8 mouse cellular contexts compared by ENCODE assay signal in the genomic region with DNA sequence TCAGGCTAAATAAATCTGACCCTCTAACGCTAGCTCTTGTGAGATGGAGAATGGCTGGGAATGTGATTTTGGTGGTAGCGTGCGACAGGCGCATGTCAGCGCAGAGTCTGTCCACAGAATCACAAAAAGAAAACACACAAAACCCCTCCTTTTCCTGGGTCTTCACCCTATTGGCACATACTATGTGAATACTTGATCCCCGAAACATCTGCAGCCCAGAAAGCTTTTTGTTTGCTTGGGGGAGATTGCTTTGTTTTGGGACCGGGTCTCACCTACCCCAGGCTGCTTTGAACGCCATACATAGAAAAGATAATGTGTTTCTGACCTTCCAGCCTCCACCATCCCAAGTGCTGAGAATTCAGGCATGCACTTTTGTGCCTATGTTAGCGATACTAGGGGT. TPM values are rescaled to one million over a fixed set of nuclear protein-coding genes. Genes with fewer than 3 reads are reported as not detected.
DNase-seq lines count a peak whose midpoint lies in the region; ATAC-seq and TF ChIP-seq lines count a peak whose summit lies in the region.

No protein-coding gene starts in this region.

- H3K4me3 ChIP-seq in heart, embryonic 12.5 days: peak overlapping the region; percentile 95
- H3K4me3 ChIP-seq in G1E (ENCODE audit: low read depth, low read length): peak overlapping the region; percentile 81
- peak overlapping the region; percentile 75 for H3K4me3 ChIP-seq in hindbrain, embryonic 10.5 days
- peak overlapping the region; percentile 88 for H3K4me3 ChIP-seq in midbrain, embryonic 10.5 days

- H3K36me3 ChIP-seq in heart, embryonic 12.5 days: peaks cover 11% of the 10 kb centered on the region
- H3K36me3 ChIP-seq in G1E (replicated peaks): peaks cover 41% of the 10 kb centered on the region
- peaks cover 35% of the 10 kb centered on the region for H3K36me3 ChIP-seq in hindbrain, embryonic 10.5 days
- peaks cover 34% of the 10 kb centered on the region for H3K36me3 ChIP-seq in midbrain, embryonic 10.5 days

- no peak for DNase-seq in heart, postnatal 4 days
- no peak for DNase-seq in G1E (ENCODE audit: low spot score)
- no peak for DNase-seq in hindbrain, embryonic 10.5 days (ENCODE audit: low spot score)
- no peak for DNase-seq in midbrain, embryonic 10.5 days (ENCODE audit: low spot score)
- no peak for DNase-seq in urinary bladder, postnatal 36 days (ENCODE audit: low spot score in 2 of 2)
- no peak for DNase-seq in layer of hippocampus, adult 11-12 months (ENCODE audit: low spot score)

- peak overlapping the region; percentile 80 for H3K27ac ChIP-seq in heart, embryonic 12.5 days (ENCODE audit: poor library complexity, severe bottlenecking)
- H3K27ac ChIP-seq in hindbrain, embryonic 10.5 days: peak overlapping the region; percentile 99
- H3K27ac ChIP-seq in midbrain, embryonic 10.5 days (replicated peaks): peak overlapping the region; percentile 97

- ATAC-seq in heart, embryonic 12.5 days (ENCODE audit: insufficient number of reproducible peaks, low FRiP score): no peak
- ATAC-seq in G1E (ENCODE audit: extremely low read depth, insufficient number of reproducible peaks, low FRiP score, poor library complexity, severe bottlenecking): no peak
- ATAC-seq in megakaryocyte progenitor cell, adult 5-6 weeks (replicated peaks; ENCODE audit: poor library complexity): no peak

- H3K27me3 ChIP-seq in heart, embryonic 12.5 days (replicated peaks): no peaks in the 10 kb centered on the region
- no peaks in the 10 kb centered on the region for H3K27me3 ChIP-seq in G1E (ENCODE audit: insufficient read depth, low read length)
- H3K27me3 ChIP-seq in hindbrain, embryonic 10.5 days (ENCODE audit: insufficient read depth, poor library complexity, severe bottlenecking): no peaks in the 10 kb centered on the region
- H3K27me3 ChIP-seq in midbrain, embryonic 10.5 days (ENCODE audit: low read depth, poor library complexity, severe bottlenecking): no peaks in the 10 kb centered on the region

- H3K4me1 ChIP-seq in heart, embryonic 12.5 days (replicated peaks): peaks cover 31% of the 10 kb centered on the region
- peaks cover 22% of the 10 kb centered on the region for H3K4me1 ChIP-seq in G1E (ENCODE audit: insufficient read depth, low read depth, low read length)
- H3K4me1 ChIP-seq in hindbrain, embryonic 10.5 days (replicated peaks): peaks cover 45% of the 10 kb centered on the region
- H3K4me1 ChIP-seq in midbrain, embryonic 10.5 days: peaks cover 47% of the 10 kb centered on the region

- no peaks in the 10 kb centered on the region for H3K9me3 ChIP-seq in heart, embryonic 12.5 days (replicated peaks)
- peaks cover 2% of the 10 kb centered on the region; the same call in 1 of the 2 replicates for H3K9me3 ChIP-seq in G1E (replicated peaks)
- H3K9me3 ChIP-seq in hindbrain, embryonic 10.5 days: no peaks in the 10 kb centered on the region
- no peaks in the 10 kb centered on the region for H3K9me3 ChIP-seq in midbrain, embryonic 10.5 days (replicated peaks)

- peak overlapping the region; percentile 55; the same call in 1 of the 2 replicates for H3K9ac ChIP-seq in heart, embryonic 12.5 days

- no peak for TF ChIP-seq CTCF in G1E (IDR thresholded peaks at IDR 0.05; ENCODE audit: low read depth, low read length)

- peak overlapping the region; percentile 66 for H3K4me2 ChIP-seq in heart, embryonic 12.5 days

- 56% methylated on average over 9 of the region's 9 CpGs for WGBS in heart, embryonic 12.5 days
- 61% methylated on average over 9 of the region's 9 CpGs for WGBS in hindbrain, embryonic 10.5 days
- WGBS in midbrain, embryonic 10.5 days: 62% methylated on average over 9 of the region's 9 CpGs

RNA-seq across cellular contexts. Expression of a gene that starts 0.7 kb away (rescaled TPM):
- polyA plus RNA-seq in heart, embryonic 12.5 days (2016; fragmentation: Nextera tagmentation; extraction: Ambion mirVana): 97.8 and 103 TPM in 2 replicates
- 100 to 1,000 TPM; 143 to 145 TPM for total RNA-seq in heart, postnatal 4 days (2021)
- total RNA-seq in G1E (2014; fragmentation: Nextera tagmentation) (160 and 162 TPM in 2 replicates), G1E (2017) (181 and 187 TPM in 2 replicates)
- polyA plus RNA-seq in G1E (2012): 469 and 490 TPM in 2 replicates
- polyA plus RNA-seq in hindbrain, embryonic 10.5 days (2016; fragmentation: Nextera tagmentation; extraction: Ambion mirVana): 150 and 153 TPM in 2 replicates
- polyA plus RNA-seq in midbrain, embryonic 10.5 days (2016; fragmentation: Nextera tagmentation; extraction: Ambion mirVana): 166 and 168 TPM in 2 replicates
- total RNA-seq in megakaryocyte progenitor cell, adult 5-6 weeks (2015): 110 and 111 TPM in 2 replicates
- 154 and 193 TPM in 2 replicates for total RNA-seq in megakaryocyte progenitor cell, adult 5-6 weeks (2017)
